Mouse (Mus musculus): ENCODE data around the gene Oca2. TPM values are rescaled to one million over a fixed set of nuclear protein-coding genes. Genes with fewer than 3 reads are reported as not detected.

The Oca2 gene
- polyA plus RNA-seq, 1 experiment from 2014 or later: not detected

DNA sequence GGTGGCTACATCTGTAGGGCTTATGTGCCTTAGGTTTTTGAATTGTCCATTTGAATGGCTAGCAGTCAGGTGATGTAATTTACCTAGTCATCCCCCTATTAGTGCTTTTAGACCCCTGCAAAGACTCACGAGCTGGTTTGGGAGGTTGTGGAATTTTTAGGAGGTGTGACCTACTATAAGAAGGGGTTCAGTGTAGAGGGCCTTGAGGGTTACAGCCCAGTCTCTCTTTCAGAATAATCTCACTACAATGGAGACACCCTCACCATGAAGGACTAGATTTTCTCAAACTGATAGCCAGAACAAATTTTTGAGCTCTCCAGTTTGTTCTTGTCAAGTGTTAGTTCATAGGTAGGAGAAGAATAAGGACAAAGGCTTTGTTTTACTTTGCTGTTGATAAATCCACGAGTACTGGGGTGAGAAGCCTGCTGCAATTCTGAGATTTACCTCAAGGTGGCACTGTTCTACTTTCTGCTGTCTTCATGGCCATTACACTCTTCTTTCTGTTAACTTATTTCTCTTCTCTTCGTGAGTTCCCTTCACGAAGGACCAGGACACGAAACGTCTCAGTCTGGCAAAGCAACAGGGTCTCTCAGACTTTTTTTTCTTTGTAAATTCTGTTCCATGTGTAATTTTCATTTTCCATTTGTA lies 52.0 kb downstream of the Oca2 start:
- Histone ChIP-seq H3K27me3 (ENCODE audit: low read depth, poor library complexity, severe bottlenecking) (no peaks in the 10 kb centered on the region), H3K4me1 (no peaks in the 10 kb centered on the region), H3K27ac (no peak overlapping the region), H3K9me3 (replicated peaks) (no peaks in the 10 kb centered on the region), H3K4me3 (no peak overlapping the region), H3K36me3 (no peaks in the 10 kb centered on the region)
- WGBS: 45% methylated on average over 6 of the region's 6 CpGs
- DNase-seq (ENCODE audit: low spot score): peak; percentile 61

DNA sequence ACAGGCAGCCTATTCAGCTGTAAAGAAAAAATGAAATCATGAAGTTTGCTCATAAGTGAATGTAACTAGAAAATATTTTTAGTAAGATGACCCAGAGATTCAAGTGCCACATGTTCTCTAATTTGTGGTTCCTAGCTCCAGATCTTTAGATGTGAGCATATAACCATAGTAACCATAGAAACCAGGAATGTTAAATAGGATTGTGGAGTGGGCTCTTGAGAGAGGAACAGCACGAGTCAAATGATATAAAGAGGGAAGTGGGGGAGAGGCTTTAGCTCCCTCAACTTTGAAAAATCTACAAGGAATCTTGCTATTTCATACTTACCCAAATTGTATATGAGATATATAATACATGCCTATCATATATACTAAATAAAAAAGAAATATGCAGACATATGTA lies 64.8 kb downstream of the Oca2 start:
- 50% methylated on average over 1 of the region's 1 CpGs for WGBS

GRCm38 (mm10) chr7:56314358-56314757 lies 74.8 kb downstream of the Oca2 start:
- Histone ChIP-seq H3K27me3 (ENCODE audit: low read depth, poor library complexity, severe bottlenecking) (no peaks in the 10 kb centered on the region), H3K4me3 (no peak overlapping the region)
- 88% methylated on average over 5 of the region's 5 CpGs for WGBS

More for the DNA sequence above, 64.8 kb downstream of the Oca2 start:
- DNase-seq (ENCODE audit: low spot score): no peak
- H3K36me3 ChIP-seq: no peaks in the 10 kb centered on the region
- no peak overlapping the region for H3K27ac ChIP-seq
- no peaks in the 10 kb centered on the region for H3K4me1 ChIP-seq
- no peaks in the 10 kb centered on the region for H3K9me3 ChIP-seq (replicated peaks)
- H3K27me3 ChIP-seq (ENCODE audit: low read depth, poor library complexity, severe bottlenecking): no peaks in the 10 kb centered on the region
- no peak overlapping the region for H3K4me3 ChIP-seq

GRCm38 (mm10) chr7:56315630-56316529 lies 76.3 kb downstream of the Oca2 start:
- H3K4me3 ChIP-seq: no peak overlapping the region
- 69% methylated on average over 7 of the region's 7 CpGs for WGBS
- H3K36me3 ChIP-seq: no peaks in the 10 kb centered on the region
- no peaks in the 10 kb centered on the region for H3K27me3 ChIP-seq (ENCODE audit: low read depth, poor library complexity, severe bottlenecking)
- no peak overlapping the region for H3K27ac ChIP-seq
- no peaks in the 10 kb centered on the region for H3K4me1 ChIP-seq
- H3K9me3 ChIP-seq (replicated peaks): no peaks in the 10 kb centered on the region
- no peak for DNase-seq (ENCODE audit: low spot score)

More at GRCm38 (mm10) chr7:56314358-56314757, 74.8 kb downstream of the Oca2 start:
- Histone ChIP-seq H3K9me3 (replicated peaks) (no peaks in the 10 kb centered on the region), H3K27ac (no peak overlapping the region), H3K4me1 (no peaks in the 10 kb centered on the region), H3K36me3 (no peaks in the 10 kb centered on the region)
- no peak for DNase-seq (ENCODE audit: low spot score)

- Histone ChIP-seq H3K27ac (no peak overlapping the region), H3K4me1 (no peaks in the 10 kb centered on the region), H3K4me3 (no peak overlapping the region), H3K36me3 (no peaks in the 10 kb centered on the region), H3K9me3 (replicated peaks) (no peaks in the 10 kb centered on the region), H3K27me3 (ENCODE audit: low read depth, poor library complexity, severe bottlenecking) (no peaks in the 10 kb centered on the region)
- no peak for DNase-seq (ENCODE audit: low spot score)
- WGBS: 47% methylated on average over 4 of the region's 4 CpGs
Measured at GRCm38 (mm10) chr7:56327738-56328137, 88.2 kb downstream of the Oca2 start.

DNA sequence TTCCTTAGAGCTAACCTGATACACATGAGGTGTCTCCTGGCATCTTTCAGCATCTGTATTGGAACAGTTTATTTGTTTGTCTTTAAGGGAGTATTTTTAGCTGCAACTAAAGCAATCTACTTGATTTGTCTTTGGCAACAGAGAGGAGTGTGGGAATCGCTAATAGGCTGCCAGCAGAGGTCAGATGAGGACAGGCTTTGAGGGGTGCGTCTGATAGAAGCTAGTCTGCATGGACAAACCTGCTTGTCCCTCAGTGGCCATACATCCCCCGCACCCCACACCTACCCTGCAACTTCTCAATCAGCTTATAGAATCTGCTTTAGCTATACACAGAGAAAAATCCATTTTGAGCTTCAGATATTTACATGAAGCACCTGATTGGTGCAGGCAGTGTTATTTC lies 109.0 kb downstream of the Oca2 start:
- no peak for DNase-seq (ENCODE audit: low spot score)
- Histone ChIP-seq H3K36me3 (no peaks in the 10 kb centered on the region), H3K27me3 (ENCODE audit: low read depth, poor library complexity, severe bottlenecking) (no peaks in the 10 kb centered on the region), H3K4me1 (no peaks in the 10 kb centered on the region), H3K4me3 (no peak overlapping the region), H3K9me3 (replicated peaks) (no peaks in the 10 kb centered on the region), H3K27ac (no peak overlapping the region)
- 47% methylated on average over 3 of the region's 3 CpGs for WGBS

- Histone ChIP-seq H3K36me3 (no peaks in the 10 kb centered on the region), H3K4me1 (no peaks in the 10 kb centered on the region), H3K27me3 (ENCODE audit: low read depth, poor library complexity, severe bottlenecking) (no peaks in the 10 kb centered on the region), H3K27ac (no peak overlapping the region), H3K4me3 (no peak overlapping the region), H3K9me3 (replicated peaks) (no peaks in the 10 kb centered on the region)
- 92% methylated on average over 4 of the region's 4 CpGs for WGBS
- DNase-seq (ENCODE audit: low spot score): no peak
Measured at GRCm38 (mm10) chr7:56356658-56357342, 117.2 kb downstream of the Oca2 start.

DNA sequence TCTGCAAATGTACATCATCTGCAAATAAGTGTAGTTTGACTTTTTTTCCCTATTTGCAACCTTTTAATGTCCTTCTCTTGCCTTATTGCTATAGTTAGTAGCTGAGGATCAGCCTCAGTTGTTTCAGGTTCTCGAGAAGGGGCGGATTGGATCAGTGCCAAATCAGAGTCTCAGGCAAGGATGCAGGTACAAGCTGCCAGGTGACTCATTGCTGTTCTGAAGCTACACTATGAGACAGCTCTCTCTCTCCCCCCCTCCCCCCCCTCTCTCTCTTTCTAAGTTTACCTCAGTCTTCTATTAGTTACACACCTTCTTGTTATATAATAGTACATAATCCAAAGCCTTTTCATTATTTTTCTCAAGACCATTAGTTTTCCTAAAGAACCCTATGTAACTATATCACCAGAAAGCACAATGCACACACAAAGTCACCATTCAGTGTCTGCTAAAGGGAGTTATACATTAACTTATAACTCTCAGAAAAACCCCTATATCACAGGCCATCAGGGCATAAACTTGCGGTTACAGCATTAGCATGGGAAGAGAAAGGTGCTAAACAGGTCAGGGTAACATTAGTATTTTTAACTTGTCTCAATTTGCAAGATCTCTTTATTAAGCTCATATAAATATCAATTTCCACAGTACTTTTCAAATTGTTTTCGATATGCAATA lies 142.3 kb downstream of the Oca2 start:
- H3K4me1 ChIP-seq: no peaks in the 10 kb centered on the region
- no peaks in the 10 kb centered on the region for H3K9me3 ChIP-seq (replicated peaks)
- H3K27ac ChIP-seq: no peak overlapping the region
- H3K27me3 ChIP-seq (ENCODE audit: low read depth, poor library complexity, severe bottlenecking): no peaks in the 10 kb centered on the region
- WGBS: 89% methylated on average over 4 of the region's 4 CpGs
- DNase-seq (ENCODE audit: low spot score): no peak
- no peak overlapping the region for H3K4me3 ChIP-seq
- no peaks in the 10 kb centered on the region for H3K36me3 ChIP-seq

- WGBS: 84% methylated on average over 1 of the region's 1 CpGs
- DNase-seq (ENCODE audit: low spot score): no peak
- Histone ChIP-seq H3K36me3 (no peaks in the 10 kb centered on the region), H3K9me3 (replicated peaks) (no peaks in the 10 kb centered on the region), H3K4me1 (no peaks in the 10 kb centered on the region), H3K4me3 (no peak overlapping the region), H3K27me3 (ENCODE audit: low read depth, poor library complexity, severe bottlenecking) (no peaks in the 10 kb centered on the region), H3K27ac (no peak overlapping the region)
Measured at GRCm38 (mm10) chr7:56382706-56383105, 143.1 kb downstream of the Oca2 start.

- Histone ChIP-seq H3K27me3 (ENCODE audit: low read depth, poor library complexity, severe bottlenecking) (no peaks in the 10 kb centered on the region), H3K4me1 (no peaks in the 10 kb centered on the region), H3K27ac (no peak overlapping the region), H3K36me3 (no peaks in the 10 kb centered on the region), H3K4me3 (no peak overlapping the region), H3K9me3 (replicated peaks) (no peaks in the 10 kb centered on the region)
- DNase-seq (ENCODE audit: low spot score): no peak
- 91% methylated on average over 2 of the region's 2 CpGs for WGBS
Measured at GRCm38 (mm10) chr7:56388295-56388694, 148.7 kb downstream of the Oca2 start.

- H3K27me3 ChIP-seq (ENCODE audit: low read depth, poor library complexity, severe bottlenecking): no peaks in the 10 kb centered on the region
- H3K27ac ChIP-seq: no peak overlapping the region
- H3K4me1 ChIP-seq: no peaks in the 10 kb centered on the region
- no peak overlapping the region for H3K4me3 ChIP-seq
- H3K9me3 ChIP-seq (replicated peaks): no peaks in the 10 kb centered on the region
- no peak for DNase-seq (ENCODE audit: low spot score)
- no peaks in the 10 kb centered on the region for H3K36me3 ChIP-seq
- 62% methylated on average over 6 of the region's 6 CpGs for WGBS
Measured at GRCm38 (mm10) chr7:56418182-56418836, 178.7 kb downstream of the Oca2 start.

GRCm38 (mm10) chr7:56419253-56419844 lies 179.8 kb downstream of the Oca2 start:
- H3K4me3 ChIP-seq: no peak overlapping the region
- no peaks in the 10 kb centered on the region for H3K27me3 ChIP-seq (ENCODE audit: low read depth, poor library complexity, severe bottlenecking)
- H3K36me3 ChIP-seq: no peaks in the 10 kb centered on the region
- no peak overlapping the region for H3K27ac ChIP-seq
- H3K9me3 ChIP-seq (replicated peaks): no peaks in the 10 kb centered on the region
- no peaks in the 10 kb centered on the region for H3K4me1 ChIP-seq
- 34% methylated on average over 5 of the region's 5 CpGs for WGBS
- no peak for DNase-seq (ENCODE audit: low spot score)
